Mouse (Mus musculus): ENCODE data around the gene Arid3a.

- no peak for TF ChIP-seq CTCF (IDR thresholded peaks at IDR 0.05; ENCODE audit: low read depth, low read length)
- no peak for TF ChIP-seq POLR2A (IDR thresholded peaks at IDR 0.05; ENCODE audit: extremely low read depth, insufficient read depth, low read length)
These were observed 2.3 kb downstream of the Arid3a start for GRCm38 (mm10) chr10:79928907-79929701.

Measured in liver, adult 2 months (tissue).